Mouse (Mus musculus) gastrocnemius, postnatal 36 days (tissue): ENCODE measurements around the gene Rab22a. TPM values are rescaled to one million over a fixed set of nuclear protein-coding genes. Genes with fewer than 3 reads are reported as not detected.
A peak's percentile ranks its signal among the peaks of the same experiment; 100 is the strongest.
"Not testable (repeated sequence)": the region's sequence is repeated elsewhere in the genome, so short reads cannot be mapped to it uniquely, and the experiment has no call there.

ENCODE experiments used
- DNase-seq, 2 experiments: peaks; one replicate each; pipeline ENCODE4 v3.0.0; 2022
- intact Hi-C: fragments of 180-260 bp; cut with DNase I; formaldehyde crosslinking; loops from one replicate; pipeline ENCODE4 v1.15.1; 2025
- total RNA-seq, 2 experiments: library from RNA; stranded (reverse); gene quantifications; 2 replicates each; pipeline ENCODE4 v1.2.3; 2021

Gene Rab22a
- total RNA-seq, 2 experiments from 2014 or later: 25.0 TPM

GRCm38 (mm10) chr2:173714620-173715218 lies 55.2 kb downstream of the Rab22a start:
- no peak for DNase-seq
- intact Hi-C loops: no loop called here

- DNase-seq: no peak
- intact Hi-C loops: no loop called here
Observed at GRCm38 (mm10) chr2:173716966-173717365, 57.4 kb downstream of the Rab22a start.

GRCm38 (mm10) chr2:173719115-173719514 lies 59.6 kb downstream of the Rab22a start, which contains the start of gene 1700010B08Rik:
Gene 1700010B08Rik, plus strand, starts transcription at chr2:173719415.
- DNase-seq, intact Hi-C loops: not testable (repeated sequence)

- DNase-seq: no peak
- intact Hi-C loops: no loop called here
Observed at GRCm38 (mm10) chr2:173722251-173722857, 62.8 kb downstream of the Rab22a start.

- no peak for DNase-seq
- intact Hi-C loops: no loop called here
Observed at GRCm38 (mm10) chr2:173724382-173724781, 64.8 kb downstream of the Rab22a start.

GRCm38 (mm10) chr2:173724940-173725807 lies 65.6 kb downstream of the Rab22a start:
- intact Hi-C loops: no loop called here
- DNase-seq: no peak

GRCm38 (mm10) chr2:173725819-173726218 lies 66.3 kb downstream of the Rab22a start:
- DNase-seq: no peak

GRCm38 (mm10) chr2:173730444-173730966 lies 70.9 kb downstream of the Rab22a start:
- no peak for DNase-seq
- intact Hi-C loops: no loop called here

More at GRCm38 (mm10) chr2:173725819-173726218, 66.3 kb downstream of the Rab22a start:
- intact Hi-C loops: no loop called here

GRCm38 (mm10) chr2:173734426-173734825 lies 74.9 kb downstream of the Rab22a start:
- intact Hi-C loops: no loop called here
- no peak for DNase-seq

- intact Hi-C loops: loop anchor here (5.0 kb wide), 1 partner anchor 75 kb away; no protein-coding TSS in a partner anchor
- DNase-seq: peak; percentile 99 to 100
Observed at GRCm38 (mm10) chr2:173737222-173737989, 77.8 kb downstream of the Rab22a start, which contains the start of gene Vapb. Gene Vapb, plus strand, starts transcription at chr2:173737511.

GRCm38 (mm10) chr2:173738232-173738631 lies 78.7 kb downstream of the Rab22a start:
- intact Hi-C loops: loop anchor here (5.0 kb wide), 1 partner anchor 76 kb away; no protein-coding TSS in a partner anchor
- no peak for DNase-seq

GRCm38 (mm10) chr2:173739107-173739506 lies 79.5 kb downstream of the Rab22a start:
- intact Hi-C loops: loop anchor here (5.0 kb wide), 1 partner anchor 77 kb away; no protein-coding TSS in a partner anchor
- DNase-seq: no peak

GRCm38 (mm10) chr2:173742090-173742489 lies 82.5 kb downstream of the Rab22a start:
- intact Hi-C loops: no loop called here
- no peak for DNase-seq

GRCm38 (mm10) chr2:173742744-173743143 lies 83.2 kb downstream of the Rab22a start:
- no peak for DNase-seq
- intact Hi-C loops: no loop called here

GRCm38 (mm10) chr2:173744070-173744815 lies 84.7 kb downstream of the Rab22a start:
- intact Hi-C loops: no loop called here

GRCm38 (mm10) chr2:173748961-173749659 lies 89.5 kb downstream of the Rab22a start:
- DNase-seq: no peak
- intact Hi-C loops: no loop called here

More at GRCm38 (mm10) chr2:173744070-173744815, 84.7 kb downstream of the Rab22a start:
- no peak for DNase-seq

GRCm38 (mm10) chr2:173755433-173756144 lies 96.0 kb downstream of the Rab22a start:
- DNase-seq: no peak
- intact Hi-C loops: no loop called here
